Mouse (Mus musculus) embryonic facial prominence, embryonic 15.5 days (tissue): ENCODE measurements around the gene Ogfrl1. TPM values are rescaled to one million over a fixed set of nuclear protein-coding genes. Genes with fewer than 3 reads are reported as not detected.
"Not testable (repeated sequence)": the region's sequence is repeated elsewhere in the genome, so short reads cannot be mapped to it uniquely, and the experiment has no call there.

ENCODE experiments used
- ATAC-seq: fragments of 200-750 bp; cut with Nextera tagmentation; 2 replicates; pipeline ENCODE4 v1.8.0; 2017; ENCODE audit warnings: low read depth, moderate TSS enrichment; ENCODE audit not compliant: insufficient number of reproducible peaks, low FRiP score, low TSS enrichment
- H3K27ac ChIP-seq: fragments of 300-500 bp; sonication (generic); replicated peaks from 2 replicates; pipeline ENCODE4 v1.5.1; 2015; ENCODE audit warnings: mild to moderate bottlenecking, inconsistent platforms
- H3K27me3 ChIP-seq: fragments of 300-500 bp; sonication (generic); 2 replicates; pipeline ENCODE4 v1.6.1; 2015; ENCODE audit warnings: inconsistent platforms
- H3K36me3 ChIP-seq: fragments of 300-500 bp; sonication (generic); 2 replicates; pipeline ENCODE4 v1.6.1; 2015; ENCODE audit warnings: mild to moderate bottlenecking, inconsistent platforms
- H3K4me1 ChIP-seq: fragments of 300-500 bp; sonication (generic); 2 replicates; pipeline ENCODE4 v1.6.1; 2015; ENCODE audit warnings: inconsistent platforms
- H3K4me2 ChIP-seq: fragments of 300-500 bp; sonication (generic); replicated peaks from 2 replicates; pipeline ENCODE4 v1.6.1; 2015; ENCODE audit warnings: mild to moderate bottlenecking, inconsistent platforms
- H3K4me3 ChIP-seq: fragments of 300-500 bp; sonication (generic); replicated peaks from 2 replicates; pipeline ENCODE4 v1.5.1; 2015; ENCODE audit warnings: mild to moderate bottlenecking, inconsistent platforms
- H3K9ac ChIP-seq: fragments of 300-500 bp; sonication (generic); 2 replicates; pipeline ENCODE4 v1.6.1; 2015; ENCODE audit warnings: inconsistent platforms
- H3K9me3 ChIP-seq: fragments of 300-500 bp; sonication (generic); replicated peaks from 2 replicates; pipeline ENCODE4 v1.6.1; 2016; ENCODE audit warnings: inconsistent platforms
- WGBS: fragments of 180-500 bp; shearing (Covaris S2); methylation state at CpG from one replicate; pipeline ENCODE4 v1.1.7; 2015; 5-methylcytosine and 5-hydroxymethylcytosine counted together
- polyA plus RNA-seq: library from polyadenylated mRNA; unstranded; fragments of >200 nt; fragmentation: Nextera tagmentation; extraction: Ambion mirVana; gene quantifications from 2 replicates; pipeline ENCODE4 v1.2.1, GENCODE M21; 2015

The Ogfrl1 gene
- polyA plus RNA-seq: 8.7 and 9.6 TPM in 2 replicates

GRCm38 (mm10) chr1:23397623-23398022 lies at the start of gene Ogfrl1:
TSS of gene Ogfrl1 (minus strand) at chr1:23397772.
- Histone ChIP-seq H3K36me3 (no peaks in the 10 kb centered on the region), H3K27ac (no peak within 1 kb of the TSS), H3K27me3 (no peaks in the 10 kb centered on the region), H3K9me3 (no peaks in the 10 kb centered on the region), H3K4me3 (no peak within 1 kb of the TSS), H3K9ac (no peak within 1 kb of the TSS), H3K4me1 (no peaks in the 10 kb centered on the region), H3K4me2 (no peak within 1 kb of the TSS)
- ATAC-seq: no peak
- WGBS: 74% methylated on average over 4 of the region's 4 CpGs

GRCm38 (mm10) chr1:23445736-23446424 lies 48.3 kb upstream of the Ogfrl1 start:
- 88% methylated on average over 5 of the region's 5 CpGs for WGBS
- Histone ChIP-seq H3K27ac (no peak overlapping the region), H3K36me3 (no peaks in the 10 kb centered on the region), H3K4me3 (no peak overlapping the region), H3K4me1 (no peaks in the 10 kb centered on the region), H3K9ac (no peak overlapping the region), H3K9me3 (no peaks in the 10 kb centered on the region), H3K4me2 (no peak overlapping the region), H3K27me3 (no peaks in the 10 kb centered on the region)
- no peak for ATAC-seq

- Histone ChIP-seq H3K9ac (no peak overlapping the region), H3K4me3 (no peak overlapping the region), H3K27ac (no peak overlapping the region), H3K4me2 (no peak overlapping the region), H3K9me3 (no peaks in the 10 kb centered on the region), H3K4me1 (no peaks in the 10 kb centered on the region), H3K36me3 (no peaks in the 10 kb centered on the region), H3K27me3 (no peaks in the 10 kb centered on the region)
- WGBS: 73% methylated on average over 3 of the region's 3 CpGs
- no peak for ATAC-seq
Observed at GRCm38 (mm10) chr1:23433612-23434011, 36.0 kb upstream of the Ogfrl1 start.

- Histone ChIP-seq H3K9ac (no peak overlapping the region), H3K27me3 (no peaks in the 10 kb centered on the region), H3K27ac (no peak overlapping the region), H3K9me3 (no peaks in the 10 kb centered on the region), H3K4me3 (no peak overlapping the region), H3K4me1 (no peaks in the 10 kb centered on the region), H3K4me2 (no peak overlapping the region), H3K36me3 (no peaks in the 10 kb centered on the region)
- WGBS: 77% methylated on average over 2 of the region's 2 CpGs
- no peak for ATAC-seq
Observed at GRCm38 (mm10) chr1:23426447-23426846, 28.9 kb upstream of the Ogfrl1 start.

GRCm38 (mm10) chr1:23418941-23419340 lies 21.4 kb upstream of the Ogfrl1 start:
- Histone ChIP-seq H3K4me1 (no peaks in the 10 kb centered on the region), H3K27ac (no peak overlapping the region), H3K9me3 (no peaks in the 10 kb centered on the region), H3K9ac (no peak overlapping the region), H3K4me3 (no peak overlapping the region), H3K36me3 (no peaks in the 10 kb centered on the region), H3K4me2 (no peak overlapping the region), H3K27me3 (no peaks in the 10 kb centered on the region)
- 74% methylated on average over 1 of the region's 1 CpGs for WGBS
- ATAC-seq: no peak

GRCm38 (mm10) chr1:23418059-23418458 lies 20.5 kb upstream of the Ogfrl1 start:
- no peak overlapping the region for H3K27ac ChIP-seq

GRCm38 (mm10) chr1:23417562-23417961 lies 20.0 kb upstream of the Ogfrl1 start:
- ATAC-seq: no peak
- Histone ChIP-seq H3K4me3 (no peak overlapping the region), H3K4me2 (no peak overlapping the region), H3K9ac (no peak overlapping the region), H3K27ac (no peak overlapping the region), H3K27me3 (no peaks in the 10 kb centered on the region), H3K36me3 (no peaks in the 10 kb centered on the region), H3K9me3 (no peaks in the 10 kb centered on the region), H3K4me1 (no peaks in the 10 kb centered on the region)
- WGBS: 92% methylated on average over 3 of the region's 3 CpGs

More at GRCm38 (mm10) chr1:23418059-23418458, 20.5 kb upstream of the Ogfrl1 start:
- no peak for ATAC-seq
- Histone ChIP-seq H3K9me3 (no peaks in the 10 kb centered on the region), H3K4me3 (no peak overlapping the region), H3K36me3 (no peaks in the 10 kb centered on the region), H3K4me2 (no peak overlapping the region), H3K27me3 (no peaks in the 10 kb centered on the region), H3K4me1 (no peaks in the 10 kb centered on the region), H3K9ac (no peak overlapping the region)
- 57% methylated on average over 2 of the region's 2 CpGs for WGBS

- 89% methylated on average over 5 of the region's 5 CpGs for WGBS
- H3K27me3 ChIP-seq: no peaks in the 10 kb centered on the region
- H3K9ac ChIP-seq: no peak overlapping the region
- H3K4me3 ChIP-seq: no peak overlapping the region
- ATAC-seq: no peak
- no peaks in the 10 kb centered on the region for H3K36me3 ChIP-seq
- H3K4me2 ChIP-seq: no peak overlapping the region
- H3K27ac ChIP-seq: no peak overlapping the region
- no peaks in the 10 kb centered on the region for H3K4me1 ChIP-seq
- no peaks in the 10 kb centered on the region for H3K9me3 ChIP-seq
Observed at GRCm38 (mm10) chr1:23411533-23411932, 14.0 kb upstream of the Ogfrl1 start.

GRCm38 (mm10) chr1:23409960-23410359 lies 12.4 kb upstream of the Ogfrl1 start:
- H3K9me3 ChIP-seq: no peaks in the 10 kb centered on the region
- H3K27me3 ChIP-seq: no peaks in the 10 kb centered on the region
- no peak overlapping the region for H3K9ac ChIP-seq
- no peak overlapping the region for H3K4me2 ChIP-seq
- no peaks in the 10 kb centered on the region for H3K4me1 ChIP-seq
- H3K36me3 ChIP-seq: no peaks in the 10 kb centered on the region
- H3K27ac ChIP-seq: no peak overlapping the region
- H3K4me3 ChIP-seq: no peak overlapping the region
- WGBS: 84% methylated on average over 2 of the region's 2 CpGs
- no peak for ATAC-seq

- Histone ChIP-seq H3K9ac (no peak overlapping the region), H3K36me3 (no peaks in the 10 kb centered on the region), H3K27ac (no peak overlapping the region), H3K9me3 (no peaks in the 10 kb centered on the region), H3K4me3 (no peak overlapping the region), H3K4me2 (no peak overlapping the region), H3K27me3 (no peaks in the 10 kb centered on the region), H3K4me1 (no peaks in the 10 kb centered on the region)
- WGBS: 89% methylated on average over 3 of the region's 3 CpGs
- ATAC-seq: no peak
Observed at GRCm38 (mm10) chr1:23402401-23402800, 4.8 kb upstream of the Ogfrl1 start.

- H3K9ac ChIP-seq: no peak overlapping the region
- H3K4me1 ChIP-seq: no peaks in the 10 kb centered on the region
- no peak overlapping the region for H3K4me3 ChIP-seq
- no peaks in the 10 kb centered on the region for H3K9me3 ChIP-seq
- no peaks in the 10 kb centered on the region for H3K27me3 ChIP-seq
- no peaks in the 10 kb centered on the region for H3K36me3 ChIP-seq
- H3K4me2 ChIP-seq: no peak overlapping the region
- WGBS: 52% methylated on average over 1 of the region's 1 CpGs
- ATAC-seq: no peak
- H3K27ac ChIP-seq: no peak overlapping the region
Observed at GRCm38 (mm10) chr1:23399552-23399951, 2.0 kb upstream of the Ogfrl1 start.

GRCm38 (mm10) chr1:23394356-23394755 lies 3.2 kb downstream of the Ogfrl1 start:
- not testable (repeated sequence) for H3K36me3 ChIP-seq, H3K9me3 ChIP-seq, ATAC-seq, H3K27me3 ChIP-seq, H3K9ac ChIP-seq, H3K27ac ChIP-seq, H3K4me3 ChIP-seq, H3K4me1 ChIP-seq, H3K4me2 ChIP-seq
- WGBS: 78% methylated on average over 2 of the region's 2 CpGs
